Mouse (Mus musculus) cerebellum, adult 2 months (tissue): ENCODE measurements at regions not wholly inside any gene's neighbourhood (a gene's known extent, or its start where the extent isn't known, plus 50 kb on each side); places are given as distances from the start of the nearest gene placed in this dataset.

Source experiments
- DNase-seq, 2 experiments: peaks; one replicate each; pipeline ENCODE4 v3.0.0; 2021
- H3K27ac ChIP-seq: fragments of 200-500 bp; 2 replicates; pipeline ENCODE4 v1.5.1; 2012; ENCODE audit warnings: low read length, control low read depth, inconsistent platforms; ENCODE audit not compliant: insufficient read depth
- H3K27me3 ChIP-seq: fragments of 200-500 bp; 2 replicates; pipeline ENCODE4 v1.6.1; 2012; ENCODE audit warnings: inconsistent platforms, mild to moderate bottlenecking, low read length, moderate library complexity; ENCODE audit not compliant: control insufficient read depth, insufficient read depth
- H3K4me1 ChIP-seq: fragments of 200-500 bp; 2 replicates; pipeline ENCODE4 v1.6.1; 2011; ENCODE audit warnings: low read length; ENCODE audit not compliant: control insufficient read depth, insufficient read depth
- H3K4me3 ChIP-seq: fragments of 200-500 bp; replicated peaks from 2 replicates; pipeline ENCODE3; 2011; ENCODE audit warnings: mild to moderate bottlenecking, low read depth, low read length, control low read depth; ENCODE audit not compliant: insufficient read depth
- CTCF ChIP-seq: fragments of 200-500 bp; IDR thresholded peaks from 2 replicates; pipeline ENCODE4 v1.5.1; 2011; ENCODE audit warnings: low read depth, mild to moderate bottlenecking, control low read depth, low read length, moderate library complexity, borderline replicate concordance; ENCODE audit not compliant: insufficient read depth
- POLR2A ChIP-seq: fragments of 200-500 bp; IDR thresholded peaks from 2 replicates; pipeline ENCODE4 v1.6.1; 2011; ENCODE audit warnings: low read length, control low read depth, borderline replicate concordance; ENCODE audit not compliant: insufficient read depth
- WGBS: fragments of 180-500 bp; shearing (Covaris S2); methylation state at CpG from one replicate; pipeline ENCODE4 v1.1.7; 2018; 5-methylcytosine and 5-hydroxymethylcytosine counted together

DNA sequence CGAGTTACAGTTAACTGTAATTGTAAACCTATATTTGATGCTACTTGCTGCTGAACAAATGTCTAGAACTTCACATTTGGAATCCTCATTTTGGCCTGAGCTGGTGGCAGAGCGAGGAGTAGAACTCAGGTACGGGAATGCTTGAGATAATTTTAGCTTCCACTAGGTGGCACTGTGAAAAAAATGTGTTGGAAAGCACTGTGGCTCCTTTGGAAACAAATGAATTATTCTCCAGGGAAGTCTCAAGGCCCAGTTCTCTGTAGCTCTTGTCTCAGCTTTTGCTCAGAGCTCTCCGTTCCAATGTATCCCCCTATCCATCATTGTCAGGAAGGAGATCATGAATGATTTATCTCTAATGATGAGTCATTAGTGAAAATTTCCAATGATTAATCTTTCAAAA, 114.7 kb upstream of the Kcna4 start:
- Histone ChIP-seq H3K27me3 (no peaks in the 10 kb centered on the region), H3K4me1 (no peaks in the 10 kb centered on the region), H3K4me3 (no peak overlapping the region), H3K27ac (no peak overlapping the region)
- DNase-seq: peak in 1 of 2 experiments; percentile 5
- 57% methylated on average over 4 of the region's 4 CpGs for WGBS
- TF ChIP-seq POLR2A (no peak), CTCF (no peak)

- DNase-seq: no peak
- whole genome bisulfite sequencing: 86% methylated on average over 6 of the region's 6 CpGs
- no peak for TF ChIP-seq CTCF
- no peak for TF ChIP-seq POLR2A
Measured at GRCm38 (mm10) chr2:107183066-107183465, 107.4 kb upstream of the Kcna4 start.

DNA sequence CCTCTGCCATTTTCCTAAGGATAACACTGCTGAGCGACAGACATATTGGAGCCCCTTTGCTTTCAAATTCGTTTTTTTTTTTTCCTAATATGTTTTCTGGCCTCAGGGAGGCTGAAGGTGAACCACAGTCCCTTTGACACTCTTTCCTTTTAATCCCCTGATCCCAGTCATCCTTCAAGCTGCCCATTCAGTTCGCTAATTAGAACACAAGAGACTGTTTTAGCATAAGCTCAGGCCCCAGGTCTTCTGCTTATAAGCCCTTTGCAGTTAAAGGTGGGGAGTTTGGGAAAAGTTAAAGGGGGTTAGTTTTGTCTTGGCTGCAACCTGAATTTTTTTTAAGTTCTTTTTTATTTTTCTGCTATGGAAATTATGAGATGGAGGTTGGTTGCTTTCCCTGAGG, 105.6 kb upstream of the Kcna4 start:
- H3K4me1 ChIP-seq: no peaks in the 10 kb centered on the region
- no peak for DNase-seq
- no peak for TF ChIP-seq POLR2A
- no peak for TF ChIP-seq CTCF
- no peaks in the 10 kb centered on the region for H3K27me3 ChIP-seq
- WGBS: 57% methylated on average over 3 of the region's 3 CpGs
- H3K4me3 ChIP-seq: no peak overlapping the region
- no peak overlapping the region for H3K27ac ChIP-seq

More at GRCm38 (mm10) chr2:107183066-107183465, 107.4 kb upstream of the Kcna4 start:
- H3K4me1 ChIP-seq: no peaks in the 10 kb centered on the region
- H3K27me3 ChIP-seq: no peaks in the 10 kb centered on the region
- H3K27ac ChIP-seq: no peak overlapping the region
- H3K4me3 ChIP-seq: no peak overlapping the region

- no peak for DNase-seq
- H3K4me1 ChIP-seq: no peaks in the 10 kb centered on the region
- H3K27ac ChIP-seq: no peak overlapping the region
- no peak overlapping the region for H3K4me3 ChIP-seq
- no peak for TF ChIP-seq POLR2A
- TF ChIP-seq CTCF: no peak
- H3K27me3 ChIP-seq: no peaks in the 10 kb centered on the region
- WGBS: 91% methylated on average over 4 of the region's 4 CpGs
Measured at GRCm38 (mm10) chr2:107201856-107202473, 88.5 kb upstream of the Kcna4 start.

DNA sequence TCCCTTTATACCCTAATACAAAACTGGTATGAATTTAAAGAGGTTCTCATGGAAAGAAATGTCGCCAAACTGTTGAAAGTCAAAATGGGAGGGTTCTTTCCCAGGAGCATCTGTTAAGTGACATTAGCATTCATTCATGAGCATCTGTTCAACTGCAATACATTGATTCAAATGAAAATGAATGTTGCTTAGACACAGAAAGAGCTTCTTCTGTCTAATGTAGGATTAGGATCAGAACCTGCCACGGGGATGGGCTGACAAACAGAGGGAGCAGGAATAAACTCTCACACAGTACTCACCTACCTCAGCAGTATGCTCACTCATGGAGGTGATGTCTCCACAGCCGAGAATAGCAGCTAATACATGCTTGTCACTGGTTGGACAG, 88.0 kb upstream of the Kcna4 start:
- DNase-seq: no peak
- H3K4me1 ChIP-seq: no peaks in the 10 kb centered on the region
- no peak for TF ChIP-seq POLR2A
- no peak for TF ChIP-seq CTCF
- WGBS: 64% methylated on average over 3 of the region's 3 CpGs
- H3K27ac ChIP-seq: no peak overlapping the region
- H3K4me3 ChIP-seq: no peak overlapping the region
- H3K27me3 ChIP-seq: no peaks in the 10 kb centered on the region

DNA sequence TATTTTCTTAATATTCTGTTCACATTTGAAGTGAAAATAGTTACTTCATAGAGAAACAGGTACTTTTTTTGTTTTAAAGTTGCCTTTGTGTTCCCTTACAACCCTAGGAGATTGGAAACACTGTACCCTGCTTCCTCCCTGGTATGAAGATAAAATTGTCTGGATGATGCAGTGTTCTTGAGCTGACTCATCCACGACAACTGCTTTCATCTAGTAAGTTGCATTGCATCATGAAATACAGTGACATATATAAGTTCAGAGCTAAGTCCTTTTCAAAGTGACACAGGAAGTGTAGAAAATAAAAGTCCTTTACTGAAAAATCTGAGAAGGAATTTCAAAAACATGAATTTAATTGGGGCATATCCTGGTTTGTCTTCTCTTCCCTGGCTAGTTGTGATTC, 68.9 kb upstream of the Kcna4 start:
- TF ChIP-seq CTCF: no peak
- TF ChIP-seq POLR2A: no peak
- H3K4me1 ChIP-seq: no peaks in the 10 kb centered on the region
- DNase-seq: no peak
- no peaks in the 10 kb centered on the region for H3K27me3 ChIP-seq
- no peak overlapping the region for H3K27ac ChIP-seq
- WGBS: 83% methylated on average over 1 of the region's 1 CpGs
- no peak overlapping the region for H3K4me3 ChIP-seq

GRCm38 (mm10) chr2:107224679-107225078, 65.8 kb upstream of the Kcna4 start:
- 78% methylated on average over 2 of the region's 2 CpGs for WGBS
- H3K27ac ChIP-seq: no peak overlapping the region
- H3K4me1 ChIP-seq: no peaks in the 10 kb centered on the region
- TF ChIP-seq CTCF (no peak), POLR2A (no peak)
- H3K4me3 ChIP-seq: no peak overlapping the region
- DNase-seq: no peak
- no peaks in the 10 kb centered on the region for H3K27me3 ChIP-seq

GRCm38 (mm10) chr2:107227486-107227885, 63.0 kb upstream of the Kcna4 start:
- Histone ChIP-seq H3K27me3 (no peaks in the 10 kb centered on the region), H3K27ac (no peak overlapping the region), H3K4me3 (no peak overlapping the region), H3K4me1 (no peaks in the 10 kb centered on the region)
- TF ChIP-seq CTCF (no peak), POLR2A (no peak)
- 80% methylated on average over 2 of the region's 2 CpGs for WGBS
- DNase-seq: no peak
